Mouse (Mus musculus) embryo, embryonic 10 days (tissue): ENCODE results near the gene Dnajc22.

Experiments used
- DNase-seq: peaks from one replicate; pipeline ENCODE4 v3.0.0-alpha.2; 2015; ENCODE audit warnings: low spot score

Dnajc22 gene

GRCm38 (mm10) chr15:99087253-99088075 is 5.5 kb upstream of the Dnajc22 start, which contains the start of gene C1ql4:
Gene C1ql4 (minus strand): TSS chr15:99087817.
- DNase-seq, result peak; percentile 49

- peak; percentile 82 for DNase-seq
Measured at GRCm38 (mm10) chr15:99088292-99088691, 4.7 kb upstream of the Dnajc22 start.

DNA sequence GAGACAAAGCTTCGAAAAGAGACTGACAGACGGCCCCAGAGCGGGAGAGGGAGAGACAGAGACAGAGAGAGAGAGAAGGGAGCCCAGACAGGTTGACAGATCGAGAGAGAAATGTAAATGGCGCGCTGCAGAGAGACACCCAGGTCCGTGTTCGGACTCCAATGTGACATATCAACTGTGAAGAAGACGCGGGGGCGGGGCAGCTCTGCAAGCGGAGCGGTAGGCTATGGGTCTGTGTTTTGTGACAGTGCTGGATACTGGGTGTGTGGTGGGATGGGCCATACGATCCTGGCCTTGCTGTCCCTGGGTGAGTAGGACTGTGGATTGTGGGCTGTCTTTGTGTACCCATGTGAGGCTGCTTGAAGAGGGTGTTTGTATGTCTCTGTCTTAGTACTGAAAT is 3.9 kb upstream of the Dnajc22 start:
- DNase-seq, result no peak

DNA sequence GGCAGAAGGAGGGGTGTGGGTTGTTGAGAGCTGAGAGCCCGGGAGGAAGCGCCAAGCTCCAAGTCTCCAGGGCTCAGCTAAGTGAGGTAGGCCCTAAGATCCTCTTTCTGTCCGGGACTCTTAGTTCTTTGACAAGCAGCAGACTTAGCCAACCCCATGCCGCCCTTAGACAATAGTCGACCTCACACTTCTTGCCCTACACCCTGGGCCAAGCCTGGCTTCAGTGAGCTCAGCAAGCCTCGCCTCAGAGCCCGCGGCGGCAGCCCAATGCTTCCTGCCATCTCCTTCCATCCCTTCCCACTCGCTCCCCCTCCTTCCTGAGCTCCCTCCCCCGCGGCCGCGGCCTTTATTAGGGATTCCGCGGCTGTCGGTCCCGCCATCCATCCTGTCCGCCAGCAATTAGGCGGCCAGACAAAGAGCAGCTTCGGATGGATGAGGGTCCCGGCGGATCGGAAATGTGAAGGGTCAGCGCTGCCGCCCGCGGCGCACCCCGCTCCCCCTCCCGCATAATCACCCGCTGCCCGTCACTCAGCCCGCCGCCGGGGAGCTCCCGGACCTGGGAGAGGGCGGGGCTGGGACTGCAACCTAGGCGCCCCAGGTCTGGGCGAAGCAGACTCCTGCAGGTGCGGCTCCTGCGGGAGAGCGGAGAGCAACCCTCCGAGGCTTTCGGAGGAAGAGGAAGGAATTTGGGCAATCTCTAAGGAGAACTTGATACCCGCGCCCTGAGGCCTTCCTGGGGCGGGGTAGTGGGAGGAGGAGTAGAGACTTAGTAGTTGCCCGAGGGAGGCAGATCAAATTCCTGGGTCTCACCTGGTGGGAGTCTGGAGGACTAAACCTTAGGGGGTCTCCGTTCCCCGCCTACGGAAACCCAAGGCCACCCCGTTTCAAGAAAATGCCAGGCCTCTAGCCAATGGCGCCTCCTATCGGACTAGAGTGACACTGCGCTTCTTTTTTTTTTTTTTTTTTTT is 605 bp downstream of the Dnajc22 start:
- peak; percentile 80 for DNase-seq

DNA sequence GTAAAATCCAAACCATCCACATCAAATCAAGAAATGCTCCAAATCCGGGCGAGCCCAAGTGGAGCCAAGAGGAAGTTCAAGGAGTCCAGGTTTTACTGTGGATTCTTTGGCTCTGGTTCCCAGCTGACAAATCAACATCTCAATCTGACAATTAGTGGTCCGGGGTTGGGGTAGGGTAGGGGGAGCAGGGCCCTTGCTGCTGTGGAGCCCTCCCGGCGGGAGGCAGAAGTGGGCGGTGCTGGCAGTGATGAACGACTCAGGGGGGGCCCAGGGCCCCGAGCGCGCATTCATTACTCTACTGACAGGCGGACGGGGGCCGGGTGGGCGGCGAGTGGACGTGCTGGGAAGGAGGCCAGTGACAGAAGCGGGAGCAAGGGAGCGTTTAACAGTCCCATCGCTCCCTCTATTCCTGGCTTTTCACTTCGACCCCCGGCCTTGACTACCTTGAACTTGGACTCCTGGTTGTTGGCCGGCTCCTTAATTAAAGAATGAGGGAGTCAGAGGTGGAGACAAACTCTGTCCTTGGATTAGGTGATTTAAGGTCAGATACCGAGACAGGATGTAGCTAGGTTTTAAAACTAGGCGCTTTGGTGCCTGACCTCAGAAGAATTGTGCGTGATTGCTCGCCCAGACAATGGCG is 1.8 kb downstream of the Dnajc22 start:
- peak; percentile 71 for DNase-seq

DNA sequence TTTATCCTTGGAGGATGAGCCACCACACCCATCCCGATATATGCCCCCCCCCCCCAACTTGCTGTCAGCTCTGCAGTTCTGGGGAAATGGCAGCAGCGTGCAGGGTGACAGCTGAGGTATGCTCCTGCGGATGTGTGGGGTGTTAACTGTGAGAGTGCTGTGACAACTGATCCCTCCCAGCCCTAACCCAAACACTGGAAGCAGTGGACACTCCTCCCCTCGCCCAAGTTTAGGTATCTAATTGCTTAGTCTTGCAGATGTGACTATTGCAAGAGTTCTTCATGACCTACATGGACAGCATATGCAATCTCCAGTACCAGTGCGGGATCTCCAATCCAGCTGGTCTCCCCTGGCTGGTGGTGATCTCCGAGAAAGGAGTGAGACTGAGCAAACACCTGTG is 2.4 kb downstream of the Dnajc22 start:
- DNase-seq, result no peak

- no peak for DNase-seq
Measured at GRCm38 (mm10) chr15:99096061-99096793, 3.3 kb downstream of the Dnajc22 start.

DNA sequence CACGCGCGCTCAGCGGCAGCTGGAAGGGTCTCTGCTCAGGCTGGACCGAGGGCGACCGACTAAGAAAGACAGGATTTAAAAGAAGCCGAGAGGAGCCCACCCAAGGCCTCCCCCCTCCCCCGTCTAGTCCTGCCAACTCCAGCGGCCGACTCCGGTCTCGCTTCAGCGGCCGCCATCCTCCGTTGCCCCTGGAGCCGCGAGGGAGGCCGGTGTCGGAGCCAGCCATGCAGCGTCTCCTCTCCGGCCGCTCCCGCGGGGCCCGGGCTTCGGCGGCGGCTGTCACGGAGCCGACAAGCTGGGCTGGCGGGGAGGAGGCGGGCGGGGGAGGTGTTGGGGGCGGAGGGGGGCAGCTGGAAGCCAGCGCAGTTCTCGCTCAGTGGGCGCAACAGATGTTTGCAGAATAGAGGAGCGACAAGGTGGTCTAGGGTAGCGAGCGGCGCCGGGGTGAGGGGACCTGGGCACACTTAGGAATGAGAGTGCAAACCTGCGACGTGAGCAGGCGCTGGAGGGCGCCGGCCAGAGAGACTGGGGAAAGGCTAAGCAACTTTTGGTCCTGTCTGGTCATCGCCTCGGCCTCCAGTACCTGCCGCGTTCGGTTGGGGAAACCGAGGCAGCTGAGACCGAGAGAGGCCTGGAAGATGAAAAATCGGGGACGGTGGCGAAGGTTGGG is 4.0 kb downstream of the Dnajc22 start:
- peak; percentile 57 for DNase-seq

- peak; percentile 49 for DNase-seq
Measured at GRCm38 (mm10) chr15:99097840-99098492, 5.0 kb downstream of the Dnajc22 start.

GRCm38 (mm10) chr15:99098493-99098861 is 5.5 kb downstream of the Dnajc22 start:
- DNase-seq, result peak; percentile 43

- DNase-seq, result peak; percentile 81
Measured at GRCm38 (mm10) chr15:99099139-99099556, 6.2 kb downstream of the Dnajc22 start.

DNA sequence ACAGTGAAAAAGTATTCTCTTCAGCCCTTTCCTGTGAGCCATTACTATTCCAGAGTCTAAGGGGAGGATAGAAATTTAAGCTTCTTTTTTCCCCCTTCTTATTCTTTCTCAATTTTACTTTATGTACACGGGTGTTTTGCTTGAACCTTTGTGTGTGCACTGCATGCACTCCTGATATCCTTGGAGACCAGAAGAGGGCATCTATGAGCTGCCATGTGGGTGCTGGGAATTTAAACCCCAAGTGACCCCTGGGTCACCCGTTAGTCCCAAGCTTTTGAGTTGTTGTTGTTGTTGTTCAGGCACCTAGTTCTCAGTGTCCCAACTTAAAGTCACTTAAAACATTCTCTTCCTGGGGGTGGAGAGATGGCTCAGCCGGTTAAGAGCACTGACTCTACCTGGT is 7.0 kb downstream of the Dnajc22 start:
- DNase-seq, result no peak

GRCm38 (mm10) chr15:99105238-99105637 is 12.3 kb downstream of the Dnajc22 start:
- DNase-seq, result no peak

GRCm38 (mm10) chr15:99107866-99108265 is 14.9 kb downstream of the Dnajc22 start:
- DNase-seq, result no peak

DNA sequence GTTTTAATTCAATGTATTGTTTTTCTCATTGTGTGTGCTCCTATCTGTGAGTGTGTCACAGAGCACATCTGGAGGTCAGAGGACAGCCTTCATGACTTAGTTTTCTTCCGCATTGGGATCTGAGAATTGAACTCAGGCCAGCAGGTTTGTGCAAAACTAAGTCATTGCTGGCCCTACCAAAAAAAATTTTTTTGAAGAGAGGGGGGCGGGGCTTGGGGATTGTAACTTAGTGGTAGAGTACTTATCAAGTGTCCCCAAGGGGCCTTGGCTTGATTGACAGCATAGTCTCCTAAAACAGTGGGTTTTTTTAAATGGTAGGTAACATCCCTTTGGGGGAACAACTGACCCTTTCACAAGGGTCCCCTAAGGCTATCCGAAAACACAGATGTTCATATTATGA is 18.2 kb downstream of the Dnajc22 start:
- no peak for DNase-seq

DNA sequence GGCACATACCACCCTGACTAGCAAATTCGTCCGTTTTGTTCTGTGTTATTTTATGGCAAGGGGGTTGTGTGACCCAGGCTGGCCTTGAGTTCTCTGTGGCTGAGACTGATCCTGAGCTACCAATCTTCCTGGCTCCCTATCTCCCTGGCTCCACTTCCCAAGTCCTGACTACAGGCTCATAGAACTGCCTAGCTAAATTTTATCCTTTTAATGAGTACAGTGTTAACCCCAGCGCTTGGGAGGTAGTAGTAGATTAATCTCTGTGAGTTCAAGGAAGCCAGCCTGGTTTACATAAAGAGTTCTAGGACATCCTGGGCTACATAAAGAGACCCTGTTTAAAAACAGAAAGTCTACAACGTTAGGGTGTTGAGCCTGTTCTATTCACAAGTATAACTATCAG is 18.8 kb downstream of the Dnajc22 start:
- no peak for DNase-seq

GRCm38 (mm10) chr15:99112843-99113395 is 19.9 kb downstream of the Dnajc22 start:
- DNase-seq, result peak; percentile 31

DNA sequence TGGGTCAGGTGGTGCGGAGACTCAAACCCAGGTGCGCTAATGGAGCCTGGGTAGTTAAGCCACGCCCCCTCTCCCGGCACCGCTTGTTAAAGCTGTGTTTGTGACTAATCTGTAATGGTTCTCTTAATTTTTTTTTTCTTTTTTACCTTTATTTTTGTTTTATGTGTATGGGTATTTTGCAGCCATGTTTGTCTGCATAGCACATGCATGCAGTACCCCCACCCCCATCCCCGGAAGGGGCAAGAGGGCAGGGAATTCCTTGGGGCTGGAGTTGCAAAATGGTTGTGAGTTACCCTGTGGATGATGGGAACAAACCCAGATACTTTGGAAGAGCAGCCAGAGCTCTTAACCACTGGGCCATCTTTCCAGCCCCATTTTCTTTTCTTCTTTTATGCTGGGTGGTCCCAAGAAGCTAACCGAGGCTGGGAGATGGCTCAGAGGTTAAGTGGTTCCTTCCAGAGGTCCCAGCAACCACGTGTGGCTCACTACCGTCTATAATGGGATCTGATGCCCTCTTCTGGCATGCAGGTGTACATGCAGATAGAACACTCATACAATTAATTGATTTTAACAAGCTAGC is 20.5 kb downstream of the Dnajc22 start:
- peak; percentile 73 for DNase-seq

DNA sequence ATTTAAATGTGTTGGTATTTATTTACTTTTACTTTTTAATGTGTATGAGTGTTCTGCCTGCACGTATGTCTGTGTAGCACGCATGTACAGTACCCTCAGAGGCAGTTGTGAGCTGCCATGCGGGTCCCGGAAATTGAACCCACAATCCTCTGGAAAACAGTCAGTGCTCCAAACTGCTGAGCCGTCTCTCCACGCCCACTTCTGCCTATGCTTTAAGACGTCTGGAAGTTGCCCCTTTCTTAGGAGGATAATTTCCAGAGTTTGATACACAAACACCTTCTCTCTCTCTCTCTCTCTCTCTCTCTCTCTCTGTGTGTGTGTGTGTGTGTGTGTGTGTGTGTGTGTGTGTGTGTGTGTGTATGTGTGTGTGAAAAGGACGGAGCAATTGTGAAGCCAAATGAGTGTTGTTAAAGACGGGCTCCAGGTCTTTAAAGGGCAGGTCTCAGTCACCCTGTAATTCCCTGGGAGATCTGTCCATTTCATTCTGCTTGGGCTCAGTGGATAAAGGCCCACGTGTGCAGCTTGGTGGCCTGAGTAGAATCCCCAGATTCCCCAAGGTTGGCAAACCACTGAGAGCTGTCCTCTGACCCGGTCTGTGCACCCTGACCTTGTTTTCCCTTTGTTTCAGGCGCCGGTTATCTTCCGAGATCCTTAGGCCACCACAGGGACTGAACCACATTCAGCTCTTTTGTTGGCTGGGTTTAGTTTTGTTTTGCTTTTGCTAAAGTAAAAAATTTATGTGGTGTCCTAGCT is 21.5 kb downstream of the Dnajc22 start:
- peak; percentile 48 for DNase-seq
